Mouse (Mus musculus) heart, embryonic 16.5 days (tissue): ENCODE results near the gene Skap1. TPM values are rescaled to one million over a fixed set of nuclear protein-coding genes. Genes with fewer than 3 reads are reported as not detected.

ENCODE experiments used
- ATAC-seq: fragments of 200-750 bp; cut with Nextera tagmentation; replicated peaks from 2 replicates; pipeline ENCODE4 v1.8.0; 2017; ENCODE audit warnings: moderate number of reproducible peaks; ENCODE audit not compliant: insufficient read depth, low FRiP score; ENCODE audit errors: extremely low read depth
- H3K27ac ChIP-seq: fragments of 300-500 bp; sonication (generic); 2 replicates; pipeline ENCODE4 v1.5.1; 2014; ENCODE audit warnings: mild to moderate bottlenecking, low read length, control low read depth, moderate library complexity
- H3K27me3 ChIP-seq: fragments of 300-500 bp; sonication (generic); 2 replicates; pipeline ENCODE4 v1.6.1; 2014; ENCODE audit warnings: low read length, mixed read lengths; ENCODE audit not compliant: control insufficient read depth, insufficient read depth
- H3K36me3 ChIP-seq: fragments of 300-500 bp; sonication (generic); 2 replicates; pipeline ENCODE4 v1.6.1; 2014; ENCODE audit not compliant: control insufficient read depth, insufficient read depth
- H3K4me1 ChIP-seq: fragments of 300-500 bp; sonication (generic); 2 replicates; pipeline ENCODE4 v1.6.1; 2014; ENCODE audit warnings: low read length, mixed read lengths; ENCODE audit not compliant: control insufficient read depth, insufficient read depth
- H3K4me2 ChIP-seq: fragments of 300-500 bp; sonication (generic); 2 replicates; pipeline ENCODE4 v1.6.1; 2014; ENCODE audit warnings: low read depth, mild to moderate bottlenecking, control low read depth, low read length
- H3K4me3 ChIP-seq: fragments of 300-500 bp; sonication (generic); 2 replicates; pipeline ENCODE4 v1.5.1; 2014; ENCODE audit warnings: mild to moderate bottlenecking, control low read depth, low read length
- H3K9ac ChIP-seq: fragments of 300-500 bp; sonication (generic); 2 replicates; pipeline ENCODE4 v1.6.1; 2014; ENCODE audit warnings: low read length, control low read depth
- H3K9me3 ChIP-seq: fragments of 300-500 bp; sonication (generic); replicated peaks from 2 replicates; pipeline ENCODE4 v1.6.1; 2016; ENCODE audit warnings: low read length; ENCODE audit not compliant: control insufficient read depth
- WGBS: fragments of 180-500 bp; shearing (Covaris S2); extraction: QIAGEN DNeasy Blood & Tissue Kit; methylation state at CpG from one replicate; pipeline ENCODE4 v1.1.7; 2014; 5-methylcytosine and 5-hydroxymethylcytosine counted together
- polyA plus RNA-seq: library from polyadenylated mRNA; unstranded; fragments of >200 nt; fragmentation: Nextera tagmentation; extraction: Ambion mirVana; gene quantifications from 2 replicates; pipeline ENCODE4 v1.2.1, GENCODE M21; 2015

The Skap1 gene
- polyA plus RNA-seq, 1 experiment from 2014 or later = 27.8 TPM

GRCm38 (mm10) chr11:96741995-96742394 lies 277.6 kb downstream of the Skap1 start:
- no peak overlapping the region for H3K4me3 ChIP-seq
- H3K9ac ChIP-seq = no peak overlapping the region
- WGBS = 40% methylated on average over 12 of the region's 12 CpGs
- H3K27ac ChIP-seq = no peak overlapping the region
- no peak overlapping the region for H3K4me2 ChIP-seq
- ATAC-seq = no peak
- H3K36me3 ChIP-seq = no peaks in the 10 kb centered on the region
- H3K27me3 ChIP-seq = peaks cover 9% of the 10 kb centered on the region
- H3K9me3 ChIP-seq = no peaks in the 10 kb centered on the region
- H3K4me1 ChIP-seq = no peaks in the 10 kb centered on the region

- Histone ChIP-seq H3K36me3 (no peaks in the 10 kb centered on the region), H3K27ac (no peak overlapping the region), H3K27me3 (peaks cover 9% of the 10 kb centered on the region), H3K4me2 (no peak overlapping the region), H3K9me3 (no peaks in the 10 kb centered on the region), H3K9ac (no peak overlapping the region), H3K4me1 (no peaks in the 10 kb centered on the region), H3K4me3 (no peak overlapping the region)
- 59% methylated on average over 11 of the region's 11 CpGs for WGBS
- no peak for ATAC-seq
Observed at GRCm38 (mm10) chr11:96743000-96743399, 278.6 kb downstream of the Skap1 start.

GRCm38 (mm10) chr11:96743891-96744290 lies 279.5 kb downstream of the Skap1 start:
- Histone ChIP-seq H3K4me2 (no peak overlapping the region), H3K27me3 (peaks cover 9% of the 10 kb centered on the region), H3K36me3 (no peaks in the 10 kb centered on the region), H3K9ac (no peak overlapping the region), H3K9me3 (no peaks in the 10 kb centered on the region), H3K4me3 (no peak overlapping the region), H3K27ac (no peak overlapping the region), H3K4me1 (no peaks in the 10 kb centered on the region)
- no peak for ATAC-seq
- 74% methylated on average over 4 of the region's 4 CpGs for WGBS

GRCm38 (mm10) chr11:96746648-96747047 lies 282.3 kb downstream of the Skap1 start:
- Histone ChIP-seq H3K27ac (no peak overlapping the region), H3K9ac (no peak overlapping the region), H3K4me1 (no peaks in the 10 kb centered on the region), H3K4me3 (no peak overlapping the region), H3K9me3 (no peaks in the 10 kb centered on the region), H3K36me3 (no peaks in the 10 kb centered on the region), H3K4me2 (no peak overlapping the region), H3K27me3 (peaks cover 5% of the 10 kb centered on the region)
- 68% methylated on average over 6 of the region's 6 CpGs for WGBS
- ATAC-seq = no peak

- Histone ChIP-seq H3K4me1 (no peaks in the 10 kb centered on the region), H3K4me2 (no peak overlapping the region), H3K4me3 (no peak overlapping the region), H3K9ac (no peak overlapping the region), H3K27ac (no peak overlapping the region), H3K36me3 (no peaks in the 10 kb centered on the region), H3K9me3 (no peaks in the 10 kb centered on the region), H3K27me3 (peaks cover 3% of the 10 kb centered on the region)
- 53% methylated on average over 3 of the region's 3 CpGs for WGBS
- no peak for ATAC-seq
Observed at GRCm38 (mm10) chr11:96747555-96747954, 283.2 kb downstream of the Skap1 start.

GRCm38 (mm10) chr11:96755298-96755697 lies 290.9 kb downstream of the Skap1 start:
- no peaks in the 10 kb centered on the region; the same call in 1 of the 2 replicates for H3K27me3 ChIP-seq
- H3K36me3 ChIP-seq = no peaks in the 10 kb centered on the region
- ATAC-seq = no peak
- H3K4me3 ChIP-seq = no peak overlapping the region
- no peak overlapping the region for H3K4me2 ChIP-seq
- H3K9me3 ChIP-seq = no peaks in the 10 kb centered on the region
- H3K4me1 ChIP-seq = no peaks in the 10 kb centered on the region
- 90% methylated on average over 2 of the region's 2 CpGs for WGBS
- no peak overlapping the region for H3K9ac ChIP-seq
- no peak overlapping the region for H3K27ac ChIP-seq

GRCm38 (mm10) chr11:96757421-96757820 lies 293.0 kb downstream of the Skap1 start:
- no peak overlapping the region for H3K9ac ChIP-seq
- H3K9me3 ChIP-seq = no peaks in the 10 kb centered on the region
- H3K27ac ChIP-seq = no peak overlapping the region
- ATAC-seq = no peak
- no peak overlapping the region for H3K4me2 ChIP-seq
- no peaks in the 10 kb centered on the region; the same call in 1 of the 2 replicates for H3K27me3 ChIP-seq
- H3K4me1 ChIP-seq = no peaks in the 10 kb centered on the region
- 37% methylated on average over 4 of the region's 4 CpGs for WGBS
- no peak overlapping the region for H3K4me3 ChIP-seq
- H3K36me3 ChIP-seq = no peaks in the 10 kb centered on the region

GRCm38 (mm10) chr11:96758402-96758801 lies 294.0 kb downstream of the Skap1 start:
- no peak overlapping the region for H3K27ac ChIP-seq
- H3K36me3 ChIP-seq = no peaks in the 10 kb centered on the region
- 64% methylated on average over 5 of the region's 5 CpGs for WGBS

GRCm38 (mm10) chr11:96760042-96760441 lies 295.6 kb downstream of the Skap1 start:
- Histone ChIP-seq H3K4me3 (no peak overlapping the region), H3K36me3 (no peaks in the 10 kb centered on the region), H3K9ac (no peak overlapping the region), H3K4me1 (no peaks in the 10 kb centered on the region), H3K4me2 (no peak overlapping the region), H3K27me3 (no peaks in the 10 kb centered on the region; the same call in 1 of the 2 replicates), H3K9me3 (no peaks in the 10 kb centered on the region), H3K27ac (no peak overlapping the region)
- 42% methylated on average over 3 of the region's 3 CpGs for WGBS
- ATAC-seq = peak; percentile 65; the same call in 1 of the 2 replicates

More at GRCm38 (mm10) chr11:96758402-96758801, 294.0 kb downstream of the Skap1 start:
- Histone ChIP-seq H3K4me1 (no peaks in the 10 kb centered on the region), H3K4me3 (no peak overlapping the region), H3K9ac (no peak overlapping the region), H3K27me3 (no peaks in the 10 kb centered on the region; the same call in 1 of the 2 replicates), H3K9me3 (no peaks in the 10 kb centered on the region), H3K4me2 (no peak overlapping the region)
- ATAC-seq = no peak
